ENCODE assay signal across 11 mouse cellular contexts in the genomic region with DNA sequence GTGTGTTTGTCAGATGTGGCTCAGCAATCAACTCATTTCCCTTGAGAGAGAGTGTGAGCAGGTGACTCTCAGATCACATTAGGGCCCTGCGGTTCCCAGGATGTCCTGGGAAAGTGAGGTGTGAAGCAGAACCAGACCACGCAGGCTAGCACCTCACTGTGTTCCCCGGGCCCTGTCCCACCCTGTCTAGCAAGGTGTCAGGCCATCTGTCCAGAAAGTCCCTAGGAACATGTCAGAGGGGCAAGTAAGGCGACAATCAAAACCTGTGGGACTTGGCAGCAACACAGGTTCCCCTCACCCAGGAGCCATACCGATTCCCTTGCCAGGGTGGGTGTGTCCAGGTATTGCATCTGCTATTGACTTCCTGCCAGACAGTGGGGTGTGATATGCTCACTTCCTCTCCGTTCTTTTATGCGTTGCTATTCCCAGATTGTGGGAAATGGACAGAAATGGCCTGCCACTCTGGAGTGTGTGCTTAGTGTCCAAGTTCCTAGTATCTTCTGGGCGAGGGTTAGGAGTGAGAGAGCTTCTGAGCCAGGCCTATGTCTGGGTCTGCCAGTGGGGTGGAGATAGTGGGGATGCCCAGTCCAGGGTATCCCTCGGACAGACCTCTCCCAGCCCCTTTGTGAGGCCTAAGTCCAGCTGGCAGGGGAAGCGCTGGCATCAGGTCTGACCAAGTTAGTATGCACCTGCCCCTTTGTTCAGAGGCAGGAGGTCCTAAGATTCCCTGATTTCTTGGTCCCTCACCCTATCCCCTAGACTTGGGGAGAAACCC. TPM values are rescaled to one million over a fixed set of nuclear protein-coding genes. Genes with fewer than 3 reads are reported as not detected.
DNase-seq lines count a peak whose midpoint lies in the region; ATAC-seq and TF ChIP-seq lines count a peak whose summit lies in the region.
"Had no signal": no experiment of that assay in that cellular context is flagged by ENCODE, and none has a peak within 500 bp of the region (broad histone marks: within the 10 kb centered on the region; RNA-seq: fewer than 3 reads in every experiment).

No protein-coding gene starts in this region.

- H3K27ac ChIP-seq in heart, adult 2 months, result peak overlapping the region; percentile 30; the same call in 1 of the 2 replicates
- peak overlapping the region; percentile 98 for H3K27ac ChIP-seq in midbrain, embryonic 10.5 days (replicated peaks)
- H3K27ac ChIP-seq in midbrain, embryonic 14.5 days (replicated peaks; ENCODE audit: low read depth, low read length), result no peak overlapping the region
- peak overlapping the region; percentile 63 for H3K27ac ChIP-seq in embryonic facial prominence, embryonic 15.5 days (replicated peaks)
- H3K27ac ChIP-seq: limb, embryonic 13.5 days had no signal

- intact Hi-C loops in heart, adult 2 months (cut with DNase I), result no loop called here

- TF ChIP-seq POLR2A in heart, adult 2 months (IDR thresholded peaks at IDR 0.05; ENCODE audit: insufficient read depth, low read depth, low read length), result no peak

- peak; percentile 24 to 34 for DNase-seq in heart, adult 2 months
- no peak for DNase-seq in heart, adult 9 months (ENCODE audit: low spot score in 2 of 2)
- DNase-seq in midbrain, embryonic 10.5 days (ENCODE audit: low spot score), result no peak
- DNase-seq in midbrain, embryonic 14.5 days, result no peak
- DNase-seq in splenic B cell, adult 2 months (ENCODE audit: low read depth, low spot score), result peak; percentile 20
- DNase-seq in urinary bladder, adult 18-20 months (ENCODE audit: low spot score in 2 of 2), result no peak
- no peak for DNase-seq in gastrocnemius, postnatal 10 days

- H3K4me1 ChIP-seq in heart, adult 2 months (ENCODE audit: control insufficient read depth, insufficient read depth, low read length), result peaks cover 15% of the 10 kb centered on the region
- peaks cover 95% of the 10 kb centered on the region for H3K4me1 ChIP-seq in midbrain, embryonic 10.5 days
- peaks cover 24% of the 10 kb centered on the region for H3K4me1 ChIP-seq in midbrain, embryonic 14.5 days (ENCODE audit: control insufficient read depth, insufficient read depth, low read length)
- H3K4me1 ChIP-seq in embryonic facial prominence, embryonic 15.5 days, result peaks cover 41% of the 10 kb centered on the region

- H3K4me3 ChIP-seq in heart, adult 2 months, result no peak overlapping the region
- peak overlapping the region; percentile 34 for H3K4me3 ChIP-seq in midbrain, embryonic 10.5 days
- H3K4me3 ChIP-seq in midbrain, embryonic 14.5 days (replicated peaks; ENCODE audit: low read depth, low read length), result no peak overlapping the region
- H3K4me3 ChIP-seq in embryonic facial prominence, embryonic 15.5 days (replicated peaks), result no peak overlapping the region
- H3K4me3 ChIP-seq: limb, embryonic 13.5 days had no signal

- no peaks in the 10 kb centered on the region for H3K27me3 ChIP-seq in heart, adult 2 months (ENCODE audit: control insufficient read depth, insufficient read depth, low read length)
- H3K27me3 ChIP-seq in midbrain, embryonic 10.5 days (ENCODE audit: low read depth, poor library complexity, severe bottlenecking), result peaks cover 4% of the 10 kb centered on the region; the same call in 1 of the 2 replicates
- no peaks in the 10 kb centered on the region for H3K27me3 ChIP-seq in midbrain, embryonic 14.5 days (ENCODE audit: control insufficient read depth, insufficient read depth, low read length)
- no peaks in the 10 kb centered on the region for H3K27me3 ChIP-seq in embryonic facial prominence, embryonic 15.5 days
- no peaks in the 10 kb centered on the region for H3K27me3 ChIP-seq in splenic B cell, adult 2 months (ENCODE audit: control insufficient read depth, insufficient read depth, low read length, poor library complexity, severe bottlenecking)
- H3K27me3 ChIP-seq: limb, embryonic 13.5 days had no signal

- no peaks in the 10 kb centered on the region for H3K9me3 ChIP-seq in midbrain, embryonic 10.5 days (replicated peaks)
- H3K9me3 ChIP-seq in midbrain, embryonic 14.5 days (ENCODE audit: control insufficient read depth, low read length), result no peaks in the 10 kb centered on the region
- H3K9me3 ChIP-seq in embryonic facial prominence, embryonic 15.5 days (replicated peaks), result no peaks in the 10 kb centered on the region
- H3K9me3 ChIP-seq: limb, embryonic 13.5 days had no signal

- H3K9ac ChIP-seq in heart, adult 2 months (ENCODE audit: low read depth, low read length), result no peak overlapping the region
- no peak overlapping the region for H3K9ac ChIP-seq in midbrain, embryonic 14.5 days (replicated peaks; ENCODE audit: low read length)
- no peak overlapping the region for H3K9ac ChIP-seq in embryonic facial prominence, embryonic 15.5 days
- H3K9ac ChIP-seq: limb, embryonic 13.5 days had no signal

- no peak for TF ChIP-seq EP300 in heart, adult 2 months (IDR thresholded peaks at IDR 0.05; ENCODE audit: insufficient read depth, low read depth, low read length)

- WGBS in heart, adult 2 months, result 54% methylated on average over 10 of the region's 10 CpGs
- WGBS in midbrain, embryonic 10.5 days, result 76% methylated on average over 10 of the region's 10 CpGs
- WGBS in midbrain, embryonic 14.5 days, result 75% methylated on average over 10 of the region's 10 CpGs
- WGBS in embryonic facial prominence, embryonic 15.5 days, result 62% methylated on average over 10 of the region's 10 CpGs

- no peaks in the 10 kb centered on the region for H3K79me2 ChIP-seq in heart, adult 2 months (replicated peaks; ENCODE audit: control insufficient read depth, insufficient read depth, low read length)

- ATAC-seq in midbrain, embryonic 14.5 days (ENCODE audit: low FRiP score, low TSS enrichment), result no peak
- ATAC-seq in embryonic facial prominence, embryonic 15.5 days (ENCODE audit: insufficient number of reproducible peaks, low FRiP score, low TSS enrichment, low read depth), result no peak

- H3K36me3 ChIP-seq in heart, adult 2 months (ENCODE audit: control insufficient read depth, insufficient read depth, low read length), result no peaks in the 10 kb centered on the region
- H3K36me3 ChIP-seq in midbrain, embryonic 10.5 days, result no peaks in the 10 kb centered on the region
- no peaks in the 10 kb centered on the region for H3K36me3 ChIP-seq in midbrain, embryonic 14.5 days (ENCODE audit: control insufficient read depth, insufficient read depth, low read length)
- no peaks in the 10 kb centered on the region for H3K36me3 ChIP-seq in embryonic facial prominence, embryonic 15.5 days
- no peaks in the 10 kb centered on the region for H3K36me3 ChIP-seq in splenic B cell, adult 2 months (ENCODE audit: control insufficient read depth, insufficient read depth, low read length, poor library complexity, severe bottlenecking)
- H3K36me3 ChIP-seq: limb, embryonic 13.5 days had no signal

- no peak overlapping the region for H3K4me2 ChIP-seq in midbrain, embryonic 14.5 days (ENCODE audit: low read length)
- no peak overlapping the region for H3K4me2 ChIP-seq in embryonic facial prominence, embryonic 15.5 days (replicated peaks)
- H3K4me2 ChIP-seq: limb, embryonic 13.5 days had no signal

- TF ChIP-seq CTCF in heart, adult 2 months (IDR thresholded peaks at IDR 0.05), result no peak

RNA-seq across cellular contexts. Expression of a gene that starts 10.0 kb away (rescaled TPM):
- 1 to 10 TPM; 6.2 to 7.4 TPM for total RNA-seq in heart, adult 2 months (2021)
- polyA plus RNA-seq in heart, adult 2 months (2012; rRNA removed), result 10.2 and 11.2 TPM in 2 replicates
- polyA plus RNA-seq in midbrain, embryonic 10.5 days (2016; fragmentation: Nextera tagmentation; extraction: Ambion mirVana), result 65.8 and 74.1 TPM in 2 replicates
- polyA plus RNA-seq in midbrain, embryonic 14.5 days (2014; fragmentation: Nextera tagmentation; extraction: Ambion mirVana), result 13.0 and 20.8 TPM in 2 replicates
- polyA plus RNA-seq in embryonic facial prominence, embryonic 15.5 days (2015; fragmentation: Nextera tagmentation; extraction: Ambion mirVana), result 26.8 and 26.9 TPM in 2 replicates
- 10 to 100 TPM; 14.9 to 17.4 TPM for total RNA-seq in gastrocnemius, postnatal 10 days (2021)

RNA-seq across cellular contexts. Expression of a gene that starts 26.2 kb away (rescaled TPM):
- total RNA-seq in heart, adult 2 months (2021), result 1 to 10 TPM; 4.3 to 4.9 TPM
- polyA plus RNA-seq in heart, adult 2 months (2012; rRNA removed), result 6.8 and 9.4 TPM in 2 replicates
- polyA plus RNA-seq in midbrain, embryonic 10.5 days (2016; fragmentation: Nextera tagmentation; extraction: Ambion mirVana), result 1.3 and 1.9 TPM in 2 replicates
- polyA plus RNA-seq in midbrain, embryonic 14.5 days (2014; fragmentation: Nextera tagmentation; extraction: Ambion mirVana), result 0.66 and 1.1 TPM in 2 replicates
- polyA plus RNA-seq in embryonic facial prominence, embryonic 15.5 days (2015; fragmentation: Nextera tagmentation; extraction: Ambion mirVana), result 9.3 and 10.5 TPM in 2 replicates
- total RNA-seq in gastrocnemius, postnatal 10 days (2021), result 1 to 10 TPM; 1.9 to 2.9 TPM

RNA-seq across cellular contexts. Expression of a gene that starts 40.8 kb away (rescaled TPM):
- 10 to 100 TPM; 37.4 TPM for total RNA-seq in heart, adult 2 months (2021)
- polyA plus RNA-seq in heart, adult 2 months (2012; rRNA removed), result 47.0 and 86.7 TPM in 2 replicates
- 131 and 140 TPM in 2 replicates for polyA plus RNA-seq in midbrain, embryonic 10.5 days (2016; fragmentation: Nextera tagmentation; extraction: Ambion mirVana)
- 82.6 and 98.7 TPM in 2 replicates for polyA plus RNA-seq in midbrain, embryonic 14.5 days (2014; fragmentation: Nextera tagmentation; extraction: Ambion mirVana)
- 114 and 115 TPM in 2 replicates for polyA plus RNA-seq in embryonic facial prominence, embryonic 15.5 days (2015; fragmentation: Nextera tagmentation; extraction: Ambion mirVana)
- total RNA-seq in gastrocnemius, postnatal 10 days (2021), result 10 to 100 TPM; 31.1 to 40.5 TPM

RNA-seq across cellular contexts. Expression of a gene that starts 43.9 kb away (rescaled TPM):
- not detected for total RNA-seq in heart, adult 2 months (2021)
- 0.20 TPM in 1 of 2 replicates, not detected in the other for polyA plus RNA-seq in heart, adult 2 months (2012; rRNA removed)
- not detected in 2 replicates for polyA plus RNA-seq in midbrain, embryonic 10.5 days (2016; fragmentation: Nextera tagmentation; extraction: Ambion mirVana)
- polyA plus RNA-seq in midbrain, embryonic 14.5 days (2014; fragmentation: Nextera tagmentation; extraction: Ambion mirVana), result 0.16 TPM in 1 of 2 replicates, not detected in the other
- polyA plus RNA-seq in embryonic facial prominence, embryonic 15.5 days (2015; fragmentation: Nextera tagmentation; extraction: Ambion mirVana), result not detected in 2 replicates
- not detected for total RNA-seq in gastrocnemius, postnatal 10 days (2021)
- total RNA-seq: hematopoietic stem cell, adult 5-6 weeks had no signal
- polyA plus RNA-seq: embryonic facial prominence, embryonic 11.5 days had no signal

RNA-seq across cellular contexts. Expression of a gene that starts 48.0 kb away (rescaled TPM):
- total RNA-seq in heart, adult 2 months (2021), result not detected
- 0.21 TPM in 1 of 2 replicates, not detected in the other for polyA plus RNA-seq in heart, adult 2 months (2012; rRNA removed)
- polyA plus RNA-seq in midbrain, embryonic 10.5 days (2016; fragmentation: Nextera tagmentation; extraction: Ambion mirVana), result 0.62 TPM in 1 of 2 replicates, not detected in the other
- polyA plus RNA-seq in midbrain, embryonic 14.5 days (2014; fragmentation: Nextera tagmentation; extraction: Ambion mirVana), result not detected in 2 replicates
- 0.77 TPM in 1 of 2 replicates, not detected in the other for polyA plus RNA-seq in embryonic facial prominence, embryonic 15.5 days (2015; fragmentation: Nextera tagmentation; extraction: Ambion mirVana)
- not detected for total RNA-seq in gastrocnemius, postnatal 10 days (2021)
- total RNA-seq: hematopoietic stem cell, adult 5-6 weeks had no signal
- polyA plus RNA-seq: embryonic facial prominence, embryonic 11.5 days; limb, embryonic 13.5 days had no signal

Comparison
In these comparisons a context has a peak if more than half of its experiments do, and no peak if none do; other contexts are left out.
1. DNase-seq: peak in heart, adult 2 months (2 of 2) and splenic B cell, adult 2 months (single experiment); none in heart, adult 9 months (0 of 2), midbrain, embryonic 10.5 days (single experiment), midbrain, embryonic 14.5 days (single experiment), urinary bladder, adult 18-20 months (0 of 2) and gastrocnemius, postnatal 10 days (single experiment).